Mouse (Mus musculus): ENCODE data around the gene Coil.

DNA sequence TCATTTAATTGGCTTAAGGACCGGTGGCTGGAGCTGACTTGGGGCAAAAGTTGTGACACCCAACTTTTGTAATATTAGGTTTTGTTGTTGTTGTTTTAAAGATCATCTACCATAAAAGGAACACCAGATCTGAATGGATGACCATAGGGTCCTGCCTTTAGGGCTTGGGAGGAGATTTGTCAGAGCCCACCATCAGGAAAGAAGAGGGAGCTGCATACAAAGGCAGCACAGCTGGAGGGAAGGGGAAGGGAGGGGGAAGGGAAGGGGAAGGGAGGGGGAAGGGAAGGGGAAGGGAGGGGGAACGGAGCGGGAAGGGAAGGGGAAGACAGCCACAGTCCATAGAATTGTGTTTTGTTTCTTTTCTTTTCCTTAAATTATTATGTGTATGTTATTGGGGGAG is 28.4 kb downstream of the Coil start:
- TF ChIP-seq EP300 (optimal IDR thresholded peaks at IDR 0.05) (no peak), CTCF (IDR thresholded peaks at IDR 0.05; ENCODE audit: low read depth) (no peak)

Measured in stomach, postnatal 0 days (tissue).